1 mouse cellular context compared by ENCODE assay signal in the genomic region with DNA sequence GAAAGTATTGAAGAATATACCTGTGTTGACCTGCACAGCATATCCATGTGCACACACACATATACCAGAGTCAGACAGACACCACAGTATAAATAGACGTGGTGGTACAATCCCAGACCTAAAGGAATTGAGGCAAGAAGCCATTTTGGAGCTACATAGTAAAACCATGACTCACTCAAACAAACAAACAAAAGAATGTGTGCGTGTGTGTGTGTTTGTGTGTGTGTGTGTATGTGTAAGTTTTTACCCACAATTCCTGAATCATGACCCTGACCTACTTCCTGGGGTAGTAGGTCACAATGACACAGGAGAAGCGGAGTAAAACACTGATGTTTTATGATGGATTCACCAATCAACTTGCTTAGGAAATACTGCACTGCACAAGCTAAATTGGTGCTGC.
TF ChIP-seq lines count a peak whose summit lies in the region.

No protein-coding gene starts in this region.

TF ChIP-seq in MEL, 35 proteins besides CTCF, POLR2A, EP300 and RAD21:
- TF ChIP-seq TBP (IDR thresholded peaks at IDR 0.05; ENCODE audit: low read depth, low read length) (no peak), BHLHE40 (IDR thresholded peaks at IDR 0.05; ENCODE audit: borderline replicate concordance, low read depth, low read length) (no peak), USF2 (IDR thresholded peaks at IDR 0.05; ENCODE audit: borderline replicate concordance in 1 of 2, insufficient read depth in 1 of 2, low read depth in 1 of 2, low read length in 2 of 2) (no peak), MAX (IDR thresholded peaks at IDR 0.05; ENCODE audit: low read length) (no peak), MAZ (IDR thresholded peaks at IDR 0.05; ENCODE audit: low read depth, low read length) (no peak), NRF1 (IDR thresholded peaks at IDR 0.05; ENCODE audit: insufficient read depth, low read depth, low read length, poor library complexity, severe bottlenecking) (no peak), JUND (IDR thresholded peaks at IDR 0.05; ENCODE audit: low read depth, low read length) (no peak), ZMIZ1 (IDR thresholded peaks at IDR 0.05; ENCODE audit: low read depth, low read length) (no peak), GATA1 (IDR thresholded peaks at IDR 0.05; ENCODE audit: low read depth, low read length) (no peak), SMC3 (IDR thresholded peaks at IDR 0.05; ENCODE audit: low read depth, low read length) (no peak), MEF2A (IDR thresholded peaks at IDR 0.05; ENCODE audit: extremely low read depth, insufficient replicate concordance, low read depth, low read length, poor library complexity, severe bottlenecking) (no peak)
